Comparison of ENCODE assay signal across 8 mouse cellular contexts in the genomic region with DNA sequence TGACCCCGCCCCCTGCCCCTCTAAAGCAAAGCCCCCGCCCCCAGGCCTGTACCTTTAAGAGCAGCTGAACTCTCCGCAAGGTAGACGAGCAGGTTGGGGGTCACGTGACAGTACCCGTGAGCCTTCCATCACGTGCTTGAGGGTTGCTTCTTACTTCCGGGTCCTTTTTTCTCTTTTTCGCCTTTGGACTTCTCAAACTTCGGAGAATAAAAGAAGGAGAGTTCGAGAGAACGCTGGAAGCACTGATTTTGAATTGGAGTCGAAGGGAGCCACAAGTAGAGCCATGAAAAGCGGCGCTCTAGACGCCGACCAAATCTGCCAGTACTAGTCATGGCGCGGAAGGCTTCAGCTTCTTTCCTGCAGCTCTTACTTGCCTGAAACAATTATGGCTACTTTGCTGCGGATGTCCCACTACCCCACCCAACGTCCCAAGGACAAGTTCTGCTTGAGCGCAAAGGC. TPM values are rescaled to one million over a fixed set of nuclear protein-coding genes. Genes with fewer than 3 reads are reported as not detected.
A peak's percentile ranks its signal among the peaks of the same experiment; 100 is the strongest.
DNase-seq lines count a peak whose midpoint lies in the region; ATAC-seq and TF ChIP-seq lines count a peak whose summit lies in the region.

No protein-coding gene starts in this region.

- no peaks in the 10 kb centered on the region for H3K27me3 ChIP-seq in embryonic facial prominence, embryonic 14.5 days (replicated peaks; ENCODE audit: control insufficient read depth, insufficient read depth, low read length)
- H3K27me3 ChIP-seq in limb, embryonic 12.5 days = peaks cover 31% of the 10 kb centered on the region
- no peaks in the 10 kb centered on the region for H3K27me3 ChIP-seq in midbrain, embryonic 14.5 days (ENCODE audit: control insufficient read depth, insufficient read depth, low read length)

- peak; percentile 63 for DNase-seq in 3134 (ENCODE audit: extremely low read depth, insufficient read length, low spot score)
- peak; percentile 97 for DNase-seq in embryonic facial prominence, embryonic 14.5 days (ENCODE audit: low spot score)
- DNase-seq in heart, adult 8-10 months (ENCODE audit: low spot score) = peak; percentile 84
- peak; percentile 92 for DNase-seq in kidney, adult 8-10 months
- DNase-seq in midbrain, embryonic 14.5 days = peak; percentile 94
- peak; percentile 72 for DNase-seq in spleen, adult 12 weeks (ENCODE audit: low spot score)

- TF ChIP-seq CTCF in bone marrow, adult 2 months (IDR thresholded peaks at IDR 0.05; ENCODE audit: control insufficient read depth, insufficient read depth, low read length) = no peak

- H3K4me2 ChIP-seq in embryonic facial prominence, embryonic 14.5 days (ENCODE audit: low read depth, low read length) = peak overlapping the region; percentile 76
- peak overlapping the region; percentile 78 for H3K4me2 ChIP-seq in limb, embryonic 12.5 days
- H3K4me2 ChIP-seq in midbrain, embryonic 14.5 days (ENCODE audit: low read length) = peak overlapping the region; percentile 89

- peak overlapping the region; percentile 75 for H3K27ac ChIP-seq in bone marrow, adult 2 months (ENCODE audit: control insufficient read depth, insufficient read depth, low read depth, low read length, poor library complexity)
- H3K27ac ChIP-seq in embryonic facial prominence, embryonic 14.5 days (replicated peaks; ENCODE audit: low read depth, low read length) = peak overlapping the region; percentile 90
- peak overlapping the region; percentile 82 for H3K27ac ChIP-seq in limb, embryonic 12.5 days
- H3K27ac ChIP-seq in midbrain, embryonic 14.5 days (replicated peaks; ENCODE audit: low read depth, low read length) = peak overlapping the region; percentile 88

- WGBS in bone marrow, adult 2 months = under 1% methylated on average over 22 of the region's 22 CpGs
- WGBS in embryonic facial prominence, embryonic 14.5 days = 1% methylated on average over 22 of the region's 22 CpGs
- 1% methylated on average over 22 of the region's 22 CpGs for WGBS in limb, embryonic 12.5 days
- under 1% methylated on average over 22 of the region's 22 CpGs for WGBS in midbrain, embryonic 14.5 days

- H3K4me1 ChIP-seq in bone marrow, adult 2 months (ENCODE audit: control insufficient read depth, insufficient read depth, low read length) = no peaks in the 10 kb centered on the region; the same call in 1 of the 2 replicates
- H3K4me1 ChIP-seq in embryonic facial prominence, embryonic 14.5 days (ENCODE audit: control insufficient read depth, insufficient read depth, low read length) = peaks cover 9% of the 10 kb centered on the region; the same call in 1 of the 2 replicates
- peaks cover 14% of the 10 kb centered on the region for H3K4me1 ChIP-seq in limb, embryonic 12.5 days (replicated peaks)
- H3K4me1 ChIP-seq in midbrain, embryonic 14.5 days (ENCODE audit: control insufficient read depth, insufficient read depth, low read length) = peaks cover 10% of the 10 kb centered on the region; the same call in 1 of the 2 replicates

- H3K9me3 ChIP-seq in embryonic facial prominence, embryonic 14.5 days (ENCODE audit: control insufficient read depth, low read length) = no peaks in the 10 kb centered on the region
- H3K9me3 ChIP-seq in limb, embryonic 12.5 days = no peaks in the 10 kb centered on the region
- no peaks in the 10 kb centered on the region for H3K9me3 ChIP-seq in midbrain, embryonic 14.5 days (ENCODE audit: control insufficient read depth, low read length)

- no peak; the same call in 1 of the 2 replicates for TF ChIP-seq POLR2A in bone marrow, adult 2 months (IDR thresholded peaks at IDR 0.05; ENCODE audit: borderline replicate concordance, control insufficient read depth, low read depth, low read length)

- H3K36me3 ChIP-seq in embryonic facial prominence, embryonic 14.5 days (ENCODE audit: control insufficient read depth, insufficient read depth, low read length) = peaks cover 6% of the 10 kb centered on the region
- H3K36me3 ChIP-seq in limb, embryonic 12.5 days = peaks cover 11% of the 10 kb centered on the region; the same call in 1 of the 2 replicates
- H3K36me3 ChIP-seq in midbrain, embryonic 14.5 days (ENCODE audit: control insufficient read depth, insufficient read depth, low read length) = peaks cover 8% of the 10 kb centered on the region

- ATAC-seq in embryonic facial prominence, embryonic 14.5 days (ENCODE audit: low read depth) = peak; percentile 89
- peak; percentile 87 for ATAC-seq in limb, embryonic 12.5 days (ENCODE audit: insufficient number of reproducible peaks, insufficient read depth, low FRiP score, low TSS enrichment, low read depth)
- peak; percentile 88 for ATAC-seq in midbrain, embryonic 14.5 days (ENCODE audit: low FRiP score, low TSS enrichment)

- H3K9ac ChIP-seq in embryonic facial prominence, embryonic 14.5 days (ENCODE audit: low read depth, low read length) = peak overlapping the region; percentile 66
- peak overlapping the region; percentile 52 for H3K9ac ChIP-seq in limb, embryonic 12.5 days (replicated peaks)
- peak overlapping the region; percentile 56; the same call in 1 of the 2 replicates for H3K9ac ChIP-seq in midbrain, embryonic 14.5 days (replicated peaks; ENCODE audit: low read length)

- peak overlapping the region; percentile 79 for H3K4me3 ChIP-seq in bone marrow, adult 2 months (replicated peaks; ENCODE audit: control insufficient read depth, low read depth, low read length)
- peak overlapping the region; percentile 57 for H3K4me3 ChIP-seq in embryonic facial prominence, embryonic 14.5 days (ENCODE audit: low read depth, low read length)
- H3K4me3 ChIP-seq in limb, embryonic 12.5 days (replicated peaks) = peak overlapping the region; percentile 50
- peak overlapping the region; percentile 62 for H3K4me3 ChIP-seq in midbrain, embryonic 14.5 days (replicated peaks; ENCODE audit: low read depth, low read length)

RNA-seq across cellular contexts. Expression of a gene that starts 1.5 kb away (rescaled TPM):
- polyA plus RNA-seq in bone marrow, adult 2 months (2011; ENCODE audit: insufficient read depth, insufficient read length, low replicate concordance, missing spikeins) = 21.2 and 45.7 TPM in 2 replicates
- polyA plus RNA-seq in embryonic facial prominence, embryonic 14.5 days (2014; fragmentation: Nextera tagmentation; extraction: Ambion mirVana) = 0.97 and 1.8 TPM in 2 replicates
- total RNA-seq in heart, adult 8-10 months (2022) = 1 to 10 TPM in 2 of 4 experiments, under 1 TPM in 2; 0.44 to 1.9 (median 0.75) TPM
- 0.56 and 0.90 TPM in 2 replicates for polyA plus RNA-seq in limb, embryonic 12.5 days (2016; fragmentation: Nextera tagmentation; extraction: Ambion mirVana)
- polyA plus RNA-seq in midbrain, embryonic 14.5 days (2014; fragmentation: Nextera tagmentation; extraction: Ambion mirVana) = 0.28 and 0.55 TPM in 2 replicates

RNA-seq across cellular contexts. Expression of a gene that starts 2.3 kb away (rescaled TPM):
- polyA plus RNA-seq in bone marrow, adult 2 months (2011; ENCODE audit: insufficient read depth, insufficient read length, low replicate concordance, missing spikeins) = 98.2 and 269 TPM in 2 replicates
- polyA plus RNA-seq in embryonic facial prominence, embryonic 14.5 days (2014; fragmentation: Nextera tagmentation; extraction: Ambion mirVana) = 27.8 and 31.8 TPM in 2 replicates
- 10 to 100 TPM; 12.9 to 15.6 (median 14.1) TPM for total RNA-seq in heart, adult 8-10 months (2022)
- 34.0 TPM in 2 replicates for polyA plus RNA-seq in limb, embryonic 12.5 days (2016; fragmentation: Nextera tagmentation; extraction: Ambion mirVana)
- 26.5 and 27.7 TPM in 2 replicates for polyA plus RNA-seq in midbrain, embryonic 14.5 days (2014; fragmentation: Nextera tagmentation; extraction: Ambion mirVana)

RNA-seq across cellular contexts. Expression of a gene that starts 11.5 kb away (rescaled TPM):
- 1.9 and 6.0 TPM in 2 replicates for polyA plus RNA-seq in bone marrow, adult 2 months (2011; ENCODE audit: insufficient read depth, insufficient read length, low replicate concordance, missing spikeins)
- polyA plus RNA-seq in embryonic facial prominence, embryonic 14.5 days (2014; fragmentation: Nextera tagmentation; extraction: Ambion mirVana) = not detected in 2 replicates
- not detected for total RNA-seq in heart, adult 8-10 months (2022)
- not detected in 2 replicates for polyA plus RNA-seq in limb, embryonic 12.5 days (2016; fragmentation: Nextera tagmentation; extraction: Ambion mirVana)
- polyA plus RNA-seq in midbrain, embryonic 14.5 days (2014; fragmentation: Nextera tagmentation; extraction: Ambion mirVana) = not detected in 2 replicates

RNA-seq across cellular contexts. Expression of a gene that starts 17.1 kb away (rescaled TPM):
- 52.3 and 90.2 TPM in 2 replicates for polyA plus RNA-seq in bone marrow, adult 2 months (2011; ENCODE audit: insufficient read depth, insufficient read length, low replicate concordance, missing spikeins)
- 158 and 167 TPM in 2 replicates for polyA plus RNA-seq in embryonic facial prominence, embryonic 14.5 days (2014; fragmentation: Nextera tagmentation; extraction: Ambion mirVana)
- total RNA-seq in heart, adult 8-10 months (2022) = 100 to 1,000 TPM; 141 to 155 (median 143) TPM
- 202 and 205 TPM in 2 replicates for polyA plus RNA-seq in limb, embryonic 12.5 days (2016; fragmentation: Nextera tagmentation; extraction: Ambion mirVana)
- polyA plus RNA-seq in midbrain, embryonic 14.5 days (2014; fragmentation: Nextera tagmentation; extraction: Ambion mirVana) = 171 and 174 TPM in 2 replicates

RNA-seq across cellular contexts. Expression of a gene that starts 47.4 kb away (rescaled TPM):
- polyA plus RNA-seq in bone marrow, adult 2 months (2011; ENCODE audit: insufficient read depth, insufficient read length, low replicate concordance, missing spikeins) = 28.1 and 37.6 TPM in 2 replicates
- 29.3 and 39.9 TPM in 2 replicates for polyA plus RNA-seq in embryonic facial prominence, embryonic 14.5 days (2014; fragmentation: Nextera tagmentation; extraction: Ambion mirVana)
- 1 to 10 TPM; 3.5 to 5.3 (median 4.7) TPM for total RNA-seq in heart, adult 8-10 months (2022)
- 0.28 TPM in 1 of 2 replicates, not detected in the other for polyA plus RNA-seq in limb, embryonic 12.5 days (2016; fragmentation: Nextera tagmentation; extraction: Ambion mirVana)
- 0.84 and 5.8 TPM in 2 replicates for polyA plus RNA-seq in midbrain, embryonic 14.5 days (2014; fragmentation: Nextera tagmentation; extraction: Ambion mirVana)

Comparison
In these comparisons a context has a peak if more than half of its experiments do, and no peak if none do; other contexts are left out.
1. Peak in every context shown above with its lines: DNase-seq, ATAC-seq, H3K4me3 ChIP-seq and H3K27ac ChIP-seq.